Mouse (Mus musculus): ENCODE measurements around the gene Ufl1. TPM values are rescaled to one million over a fixed set of nuclear protein-coding genes. Genes with fewer than 3 reads are reported as not detected.
"Not testable (repeated sequence)": the region's sequence is repeated elsewhere in the genome, so short reads cannot be mapped to it uniquely, and the experiment has no call there.

Gene Ufl1
- polyA plus RNA-seq, 1 experiment from 2014 or later, result 33.3 TPM

DNA sequence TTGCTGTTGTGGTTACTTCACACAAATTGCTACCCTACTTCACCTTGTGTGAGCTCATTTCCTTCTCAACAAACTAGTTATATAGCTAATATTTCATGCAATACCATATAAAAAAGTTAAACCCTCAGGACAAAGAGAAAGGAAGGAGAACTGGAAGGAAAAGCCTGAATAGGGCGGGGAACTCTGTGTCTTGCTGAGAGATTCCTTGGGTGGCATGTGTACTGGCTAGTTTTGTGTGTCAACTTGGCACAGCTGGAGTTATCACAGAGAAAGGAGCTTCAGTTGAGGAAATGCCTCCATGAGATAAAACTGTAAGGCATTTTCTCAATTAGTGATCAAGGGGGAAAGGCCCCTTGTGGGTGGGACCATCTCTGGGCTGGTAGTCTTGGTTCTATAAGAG lies 47.9 kb downstream of the Ufl1 start:
- H3K36me3 ChIP-seq (replicated peaks); H3K27ac ChIP-seq; H3K4me2 ChIP-seq; ATAC-seq (ENCODE audit: low FRiP score); H3K4me1 ChIP-seq; H3K9me3 ChIP-seq; H3K27me3 ChIP-seq; H3K4me3 ChIP-seq (replicated peaks); H3K9ac ChIP-seq: not testable (repeated sequence)
- 83% methylated on average over 1 of the region's 1 CpGs for WGBS

DNA sequence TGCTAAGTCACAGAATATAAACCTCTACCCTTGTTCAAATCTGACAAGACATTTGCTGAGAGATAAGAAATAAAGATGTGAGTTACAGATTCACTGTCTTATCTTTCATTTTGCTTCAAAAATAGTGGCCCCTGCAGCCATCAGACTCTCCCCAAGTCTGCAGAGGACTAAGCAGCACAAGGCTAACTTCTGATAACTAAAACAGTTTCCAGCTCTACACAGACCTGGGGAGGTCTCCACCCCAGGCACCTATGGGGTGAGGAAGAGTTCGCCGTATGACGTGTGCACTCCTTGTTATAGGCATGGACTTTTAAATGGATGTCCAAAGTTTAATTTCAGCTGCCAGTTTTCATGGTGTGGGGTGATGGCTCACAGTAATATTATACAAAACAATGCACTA lies 49.1 kb downstream of the Ufl1 start:
- 91% methylated on average over 3 of the region's 3 CpGs for whole genome bisulfite sequencing
- H3K9me3 ChIP-seq, result no peaks in the 10 kb centered on the region
- H3K4me3 ChIP-seq (replicated peaks), result no peak overlapping the region
- H3K36me3 ChIP-seq (replicated peaks), result no peaks in the 10 kb centered on the region
- H3K4me2 ChIP-seq, result no peak overlapping the region
- no peaks in the 10 kb centered on the region for H3K4me1 ChIP-seq
- no peak overlapping the region for H3K9ac ChIP-seq
- no peak overlapping the region for H3K27ac ChIP-seq
- no peak for ATAC-seq (ENCODE audit: low FRiP score)
- no peaks in the 10 kb centered on the region for H3K27me3 ChIP-seq

DNA sequence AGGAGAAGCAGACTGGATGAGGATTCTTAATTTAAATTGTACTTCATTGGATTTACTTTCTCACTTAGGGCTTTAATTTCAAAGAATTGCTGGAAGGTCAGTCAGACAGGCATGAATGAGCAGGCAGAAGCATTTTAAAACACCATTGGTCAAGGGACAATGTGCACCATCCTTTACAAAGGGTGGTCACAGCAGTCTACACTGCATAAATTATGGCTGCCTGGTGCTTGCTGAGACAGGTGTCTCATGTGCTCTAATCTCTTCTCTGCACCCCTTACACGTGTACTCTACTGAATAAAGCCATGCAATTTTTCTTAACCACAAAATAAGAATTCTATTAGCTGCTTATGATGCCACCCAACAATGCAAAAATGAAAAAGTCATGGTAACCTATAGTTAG lies 54.1 kb downstream of the Ufl1 start:
- no peak for ATAC-seq (ENCODE audit: low FRiP score)
- Histone ChIP-seq H3K4me2 (no peak overlapping the region), H3K36me3 (replicated peaks) (no peaks in the 10 kb centered on the region), H3K9me3 (no peaks in the 10 kb centered on the region), H3K27me3 (no peaks in the 10 kb centered on the region), H3K9ac (no peak overlapping the region), H3K4me1 (no peaks in the 10 kb centered on the region), H3K27ac (no peak overlapping the region), H3K4me3 (replicated peaks) (no peak overlapping the region)
- WGBS, result 5% methylated on average over 1 of the region's 1 CpGs

DNA sequence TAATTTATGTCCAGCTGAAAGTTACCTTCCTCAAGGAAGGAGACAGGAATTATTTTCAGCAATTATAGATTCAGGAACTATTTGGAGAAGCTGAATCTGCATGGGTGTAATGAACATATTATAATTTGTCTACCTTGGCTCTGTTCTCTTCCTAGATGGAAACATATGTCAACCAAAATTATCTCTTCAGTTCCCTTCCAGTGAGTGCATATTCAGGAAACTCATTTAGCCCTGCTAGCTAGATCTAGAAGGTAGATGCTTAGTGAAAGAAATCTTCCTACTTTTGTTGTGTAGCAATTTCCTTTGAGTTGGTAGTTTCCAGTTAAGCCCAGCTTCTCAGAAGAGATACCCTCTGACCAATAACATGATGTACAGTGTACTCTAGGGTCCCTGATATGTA lies 59.7 kb downstream of the Ufl1 start:
- Histone ChIP-seq H3K36me3 (replicated peaks) (no peaks in the 10 kb centered on the region), H3K4me3 (replicated peaks) (no peak overlapping the region), H3K4me2 (no peak overlapping the region), H3K27ac (no peak overlapping the region), H3K4me1 (no peaks in the 10 kb centered on the region), H3K9ac (no peak overlapping the region), H3K9me3 (no peaks in the 10 kb centered on the region), H3K27me3 (no peaks in the 10 kb centered on the region)
- ATAC-seq (ENCODE audit: low FRiP score), result no peak

DNA sequence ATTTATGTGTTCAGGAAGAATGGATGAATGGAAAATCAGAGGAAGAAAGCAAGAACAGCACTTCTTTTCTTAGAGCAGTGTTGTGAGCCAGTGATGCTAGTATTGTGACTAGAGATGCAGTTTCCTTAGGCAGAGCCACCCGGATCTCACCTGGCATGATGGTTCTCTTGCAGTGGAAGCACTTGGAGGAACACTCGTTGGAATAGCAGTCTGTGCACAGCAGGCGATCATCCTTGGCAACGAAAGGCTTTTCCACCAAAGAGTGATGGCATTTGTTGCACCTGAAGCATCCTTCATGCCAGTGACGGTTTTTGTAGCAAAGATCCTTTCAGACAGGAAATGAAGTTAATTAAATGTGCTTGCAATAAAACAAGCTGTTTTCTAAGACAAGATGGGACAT lies 68.2 kb downstream of the Ufl1 start:
- 53% methylated on average over 5 of the region's 5 CpGs for WGBS
- no peak overlapping the region for H3K9ac ChIP-seq
- no peaks in the 10 kb centered on the region for H3K36me3 ChIP-seq (replicated peaks)
- no peaks in the 10 kb centered on the region for H3K9me3 ChIP-seq
- no peak overlapping the region for H3K4me3 ChIP-seq (replicated peaks)
- no peaks in the 10 kb centered on the region for H3K4me1 ChIP-seq
- no peak for ATAC-seq (ENCODE audit: low FRiP score)
- H3K27ac ChIP-seq, result no peak overlapping the region
- H3K27me3 ChIP-seq, result no peaks in the 10 kb centered on the region
- H3K4me2 ChIP-seq, result no peak overlapping the region

DNA sequence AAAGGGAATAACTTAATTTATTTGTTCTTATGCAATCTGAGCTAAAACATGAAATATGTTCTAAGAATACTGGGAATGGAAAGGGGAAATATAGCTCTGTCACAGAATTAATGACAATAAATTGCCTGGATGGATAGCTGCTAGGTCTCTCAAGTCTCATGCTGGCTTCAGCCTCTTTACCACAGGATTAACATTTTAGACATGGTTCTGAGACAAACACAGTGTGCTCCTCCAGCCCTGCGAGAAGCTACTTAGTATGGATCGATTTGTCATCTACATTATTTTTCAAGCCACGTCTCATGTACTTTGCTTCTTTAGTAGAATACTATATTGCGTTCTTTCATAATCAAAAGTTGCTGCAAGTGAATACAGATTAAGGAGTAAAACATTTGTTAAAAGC lies 75.5 kb downstream of the Ufl1 start:
- H3K9me3 ChIP-seq, result no peaks in the 10 kb centered on the region
- H3K4me3 ChIP-seq (replicated peaks), result no peak overlapping the region
- no peak overlapping the region for H3K4me2 ChIP-seq
- 79% methylated on average over 4 of the region's 4 CpGs for WGBS
- no peak for ATAC-seq (ENCODE audit: low FRiP score)
- H3K9ac ChIP-seq, result no peak overlapping the region
- no peaks in the 10 kb centered on the region for H3K36me3 ChIP-seq (replicated peaks)
- H3K27me3 ChIP-seq, result no peaks in the 10 kb centered on the region
- no peaks in the 10 kb centered on the region for H3K4me1 ChIP-seq
- H3K27ac ChIP-seq, result no peak overlapping the region

Other genes with a start within 250 kb of the Ufl1 start
- not detected in 2 replicates for gene Fhl5, start 38.9 kb downstream of the Ufl1 start, polyA plus RNA-seq (2016; fragmentation: Nextera tagmentation; extraction: Ambion mirVana)